Mouse (Mus musculus) CH12.LX (cell line): ENCODE results near the gene Golim4. TPM values are rescaled to one million over a fixed set of nuclear protein-coding genes. Genes with fewer than 3 reads are reported as not detected.

Source experiments
- DNase-seq: peaks from one replicate; pipeline ENCODE4 v3.0.0-alpha.2; 2013; ENCODE audit errors: extremely low read depth
- H3K27ac ChIP-seq: 2 replicates; pipeline ENCODE4 v1.5.1; 2012; ENCODE audit warnings: low read depth, mild to moderate bottlenecking, control low read depth, moderate library complexity; ENCODE audit not compliant: insufficient read depth
- H3K27me3 ChIP-seq: replicated peaks from 2 replicates; pipeline ENCODE3; 2012; ENCODE audit warnings: inconsistent platforms
- H3K36me3 ChIP-seq, 2 experiments: replicated peaks in 1 of 2; 2 replicates each; pipeline versions ENCODE3 to v1.6.1; 2012; ENCODE audit warnings: inconsistent platforms in 1 of 2, low read length in 1 of 2, mild to moderate bottlenecking in 1 of 2, mixed read lengths in 1 of 2, moderate library complexity in 1 of 2; ENCODE audit not compliant: control insufficient read depth in 1 of 2, insufficient read depth in 1 of 2
- H3K4me1 ChIP-seq, 2 experiments: 2 replicates each; pipeline ENCODE4 v1.6.1; 2012; ENCODE audit warnings: inconsistent platforms in 1 of 2, moderate library complexity in 1 of 2; ENCODE audit not compliant: insufficient read depth in 2 of 2, control insufficient read depth in 1 of 2
- H3K4me2 ChIP-seq: 2 replicates; pipeline ENCODE4 v1.6.1; 2012; ENCODE audit warnings: low read depth, mild to moderate bottlenecking, control low read depth; ENCODE audit not compliant: poor library complexity, insufficient read depth, severe bottlenecking
- H3K4me3 ChIP-seq, 3 experiments: fragments of 150-350 bp in 1 of 3; sonication (generic) in 1 of 3; replicated peaks in 1 of 3; 2 replicates each; pipeline versions ENCODE3 to v1.5.1; 2011 to 2012; ENCODE audit warnings: low read depth in 2 of 3, low read length in 2 of 3, mild to moderate bottlenecking in 2 of 3, moderate library complexity in 2 of 3, control low read depth in 1 of 3, improper control_type of control experiment in 1 of 3, inconsistent platforms in 1 of 3, mixed read lengths in 1 of 3; ENCODE audit not compliant: poor library complexity in 1 of 3
- H3K79me2 ChIP-seq: replicated peaks from 2 replicates; pipeline ENCODE4 v1.6.1; 2012; ENCODE audit warnings: mild to moderate bottlenecking, moderate library complexity; ENCODE audit not compliant: control insufficient read depth, poor library complexity, insufficient read depth, severe bottlenecking; ENCODE audit errors: extremely low read depth
- H3K9ac ChIP-seq: 2 replicates; pipeline ENCODE4 v1.6.1; 2012; ENCODE audit warnings: low read depth, mild to moderate bottlenecking, control low read depth, moderate library complexity; ENCODE audit not compliant: insufficient read depth
- H3K9me3 ChIP-seq: replicated peaks from 2 replicates; pipeline ENCODE3; 2012; ENCODE audit warnings: low read length, inconsistent platforms, mixed read lengths
- CHD1 ChIP-seq: IDR thresholded peaks from 2 replicates; pipeline ENCODE4 v1.6.1; 2012; ENCODE audit warnings: low read depth, low read length, improper control_type of control experiment, inconsistent platforms
- CHD2 ChIP-seq: IDR thresholded peaks from 2 replicates; pipeline ENCODE4 v1.6.1; 2011; ENCODE audit warnings: low read length, improper control_type of control experiment
- E2F4 ChIP-seq: IDR thresholded peaks from 2 replicates; pipeline ENCODE4 v1.6.1; 2011; ENCODE audit warnings: low read depth, low read length, improper control_type of control experiment; ENCODE audit not compliant: insufficient replicate concordance
- ELF1 ChIP-seq: IDR thresholded peaks from 2 replicates; pipeline ENCODE4 v1.6.1; 2014; ENCODE audit warnings: low read depth, mild to moderate bottlenecking, inconsistent platforms, low read length, improper control_type of control experiment
- GABPA ChIP-seq: IDR thresholded peaks from 2 replicates; pipeline ENCODE4 v1.6.1; 2012; ENCODE audit warnings: low read depth, low read length, improper control_type of control experiment, inconsistent platforms; ENCODE audit not compliant: insufficient replicate concordance
- IRF4 ChIP-seq: IDR thresholded peaks from 2 replicates; pipeline ENCODE4 v1.6.1; 2014; ENCODE audit warnings: low read depth, mild to moderate bottlenecking, inconsistent platforms, low read length, improper control_type of control experiment
- JUND ChIP-seq: conservative IDR thresholded peaks from 2 replicates; pipeline ENCODE4 v1.6.1; 2011; ENCODE audit warnings: low read depth, low read length, improper control_type of control experiment
- KAT2A ChIP-seq: IDR thresholded peaks from 2 replicates; pipeline ENCODE4 v1.6.1; 2012; ENCODE audit warnings: low read length, improper control_type of control experiment, inconsistent platforms; ENCODE audit not compliant: insufficient replicate concordance
- MAFK ChIP-seq: IDR thresholded peaks from 2 replicates; pipeline ENCODE4 v1.6.1; 2011; ENCODE audit warnings: low read length, improper control_type of control experiment; ENCODE audit not compliant: insufficient replicate concordance
- MAX ChIP-seq: IDR thresholded peaks from 2 replicates; pipeline ENCODE4 v1.6.1; 2011; ENCODE audit warnings: low read length, improper control_type of control experiment
- MYC ChIP-seq: IDR thresholded peaks from 2 replicates; pipeline ENCODE4 v1.6.1; 2011; ENCODE audit warnings: low read depth, mild to moderate bottlenecking, improper control_type of control experiment, low read length
- RCOR1 ChIP-seq: conservative IDR thresholded peaks from 2 replicates; pipeline ENCODE4 v1.6.1; 2012; ENCODE audit warnings: low read depth, mild to moderate bottlenecking, inconsistent platforms, low read length, improper control_type of control experiment
- SIN3A ChIP-seq: IDR thresholded peaks from 2 replicates; pipeline ENCODE4 v1.6.1; 2012; ENCODE audit warnings: low read length, improper control_type of control experiment, inconsistent platforms
- TCF12 ChIP-seq: IDR thresholded peaks from 2 replicates; pipeline ENCODE4 v1.6.1; 2014; ENCODE audit warnings: low read depth, mild to moderate bottlenecking, inconsistent platforms, low read length, improper control_type of control experiment
- USF2 ChIP-seq: conservative IDR thresholded peaks from 2 replicates; pipeline ENCODE4 v1.6.1; 2011; ENCODE audit warnings: low read depth, low read length, improper control_type of control experiment
- ZC3H11A ChIP-seq: IDR thresholded peaks from 2 replicates; pipeline ENCODE4 v1.6.1; 2012; ENCODE audit warnings: low read depth, mild to moderate bottlenecking, inconsistent platforms, low read length, improper control_type of control experiment
- ZKSCAN1 ChIP-seq: IDR thresholded peaks from 2 replicates; pipeline ENCODE4 v1.6.1; 2012; ENCODE audit warnings: low read depth, inconsistent platforms, low read length, improper control_type of control experiment, borderline replicate concordance
- dilution Hi-C: fragments of 300-500 bp; cut with MboI; formaldehyde crosslinking; loops from 2 replicates; pipeline ENCODE4 v1.14.3; 2020; ENCODE audit warnings: low sequenced_read_pairs; ENCODE audit not compliant: extremely low pct_unique_long_range_greater_than_20kb, extremely low pct_ligation_motif_present
- in situ Hi-C: fragments of 300-500 bp; cut with MboI; formaldehyde crosslinking; loops from 3 replicates; pipeline ENCODE4 v1.14.3; 2019; ENCODE audit warnings: low sequenced_read_pairs, low pct_ligation_motif_present, low pct_unique_long_range_greater_than_20kb, mixed read lengths
- polyA plus RNA-seq: library from polyadenylated mRNA; unstranded; fragments of >175 nt; gene quantifications from 2 replicates; pipeline ENCODE4 v1.2.1, GENCODE M21; 2012; ENCODE audit warnings: low read depth; ENCODE audit not compliant: insufficient read length
- total RNA-seq, 2 experiments: library from RNA; depleted of rRNA; stranded (reverse); fragments of 300-350 nt in 1 of 2; fragments of >200 nt in 1 of 2; gene quantifications; 2 replicates each; pipeline ENCODE4 v1.2.3; 2012 to 2014

Gene Golim4
- total and polyA plus RNA-seq, 3 experiments: 0.04 to 0.16 TPM; not detected in 1

- DNase-seq: no peak
- no peaks in the 10 kb centered on the region for H3K9me3 ChIP-seq
- H3K4me2 ChIP-seq: no peak overlapping the region
- dilution Hi-C loops: no loop called here
- no peak overlapping the region for H3K4me3 ChIP-seq
- no peaks in the 10 kb centered on the region for H3K27me3 ChIP-seq
- in situ Hi-C loops: no loop called here
- no peaks in the 10 kb centered on the region for H3K79me2 ChIP-seq
- no peak overlapping the region for H3K27ac ChIP-seq
- H3K9ac ChIP-seq: no peak overlapping the region
- no peaks in the 10 kb centered on the region for H3K36me3 ChIP-seq
- TF ChIP-seq USF2: no peak
- no peak for TF ChIP-seq CHD2
- TF ChIP-seq, all 38 proteins: peak for 0
- no peaks in the 10 kb centered on the region for H3K4me1 ChIP-seq
These were observed 31.6 kb downstream of the Golim4 start for GRCm38 (mm10) chr3:75925123-75925522.

GRCm38 (mm10) chr3:75917770-75918503 is 38.8 kb downstream of the Golim4 start:
- no peak overlapping the region for H3K9ac ChIP-seq
- no peaks in the 10 kb centered on the region for H3K9me3 ChIP-seq
- H3K4me3 ChIP-seq: no peak overlapping the region
- no peak overlapping the region for H3K27ac ChIP-seq
- no peaks in the 10 kb centered on the region for H3K79me2 ChIP-seq
- dilution Hi-C loops: no loop called here
- TF ChIP-seq TCF12 (no peak), RCOR1 (no peak), ELF1 (no peak), E2F4 (no peak), MAX (no peak), IRF4 (no peak), JUND (no peak), ZKSCAN1 (no peak), KAT2A (no peak), CHD1 (no peak), ZC3H11A (no peak), SIN3A (no peak), MAFK (no peak), GABPA (no peak), MYC (no peak)
- no peak overlapping the region for H3K4me2 ChIP-seq
- in situ Hi-C loops: no loop called here
- DNase-seq: no peak
- H3K27me3 ChIP-seq: no peaks in the 10 kb centered on the region
- H3K4me1 ChIP-seq: no peaks in the 10 kb centered on the region
- H3K36me3 ChIP-seq: no peaks in the 10 kb centered on the region
